Mouse (Mus musculus) heart, embryonic 13.5 days (tissue): ENCODE measurements around the gene Hapln2. TPM values are rescaled to one million over a fixed set of nuclear protein-coding genes. Genes with fewer than 3 reads are reported as not detected.

Source experiments
- ATAC-seq: fragments of 200-750 bp; cut with Nextera tagmentation; 2 replicates; pipeline ENCODE4 v1.8.0; 2017; ENCODE audit warnings: moderate TSS enrichment; ENCODE audit not compliant: insufficient number of reproducible peaks, low FRiP score, low TSS enrichment; ENCODE audit errors: extremely low read depth
- H3K27ac ChIP-seq: fragments of 300-500 bp; sonication (generic); replicated peaks from 2 replicates; pipeline ENCODE4 v1.5.1; 2015; ENCODE audit warnings: moderate library complexity, mild to moderate bottlenecking, inconsistent platforms
- H3K27me3 ChIP-seq: fragments of 300-500 bp; sonication (generic); replicated peaks from 2 replicates; pipeline ENCODE4 v1.6.1; 2015; ENCODE audit warnings: mild to moderate bottlenecking, inconsistent platforms
- H3K36me3 ChIP-seq: fragments of 300-500 bp; sonication (generic); 2 replicates; pipeline ENCODE4 v1.6.1; 2015; ENCODE audit warnings: mild to moderate bottlenecking, inconsistent platforms
- H3K4me1 ChIP-seq: fragments of 300-500 bp; sonication (generic); 2 replicates; pipeline ENCODE4 v1.6.1; 2015; ENCODE audit warnings: inconsistent platforms
- H3K4me2 ChIP-seq: fragments of 300-500 bp; sonication (generic); 2 replicates; pipeline ENCODE4 v1.6.1; 2015; ENCODE audit warnings: inconsistent platforms, mild to moderate bottlenecking, moderate library complexity
- H3K4me3 ChIP-seq: fragments of 300-500 bp; sonication (generic); 2 replicates; pipeline ENCODE4 v1.5.1; 2015; ENCODE audit warnings: moderate library complexity, mild to moderate bottlenecking, inconsistent platforms
- H3K9ac ChIP-seq: fragments of 300-500 bp; sonication (generic); 2 replicates; pipeline ENCODE4 v1.6.1; 2015; ENCODE audit warnings: inconsistent platforms, mild to moderate bottlenecking, moderate library complexity
- H3K9me3 ChIP-seq: fragments of 300-500 bp; sonication (generic); 2 replicates; pipeline ENCODE4 v1.6.1; 2016; ENCODE audit warnings: inconsistent platforms
- WGBS: fragments of 180-500 bp; shearing (Covaris S2); methylation state at CpG from one replicate; pipeline ENCODE4 v1.1.7; 2015; ENCODE audit warnings: mixed read lengths; 5-methylcytosine and 5-hydroxymethylcytosine counted together
- polyA plus RNA-seq: library from polyadenylated mRNA; unstranded; fragments of >200 nt; fragmentation: Nextera tagmentation; extraction: Ambion mirVana; gene quantifications from 2 replicates; pipeline ENCODE4 v1.2.1, GENCODE M21; 2015

Gene Hapln2
- polyA plus RNA-seq, 1 experiment from 2014 or later: not detected

DNA sequence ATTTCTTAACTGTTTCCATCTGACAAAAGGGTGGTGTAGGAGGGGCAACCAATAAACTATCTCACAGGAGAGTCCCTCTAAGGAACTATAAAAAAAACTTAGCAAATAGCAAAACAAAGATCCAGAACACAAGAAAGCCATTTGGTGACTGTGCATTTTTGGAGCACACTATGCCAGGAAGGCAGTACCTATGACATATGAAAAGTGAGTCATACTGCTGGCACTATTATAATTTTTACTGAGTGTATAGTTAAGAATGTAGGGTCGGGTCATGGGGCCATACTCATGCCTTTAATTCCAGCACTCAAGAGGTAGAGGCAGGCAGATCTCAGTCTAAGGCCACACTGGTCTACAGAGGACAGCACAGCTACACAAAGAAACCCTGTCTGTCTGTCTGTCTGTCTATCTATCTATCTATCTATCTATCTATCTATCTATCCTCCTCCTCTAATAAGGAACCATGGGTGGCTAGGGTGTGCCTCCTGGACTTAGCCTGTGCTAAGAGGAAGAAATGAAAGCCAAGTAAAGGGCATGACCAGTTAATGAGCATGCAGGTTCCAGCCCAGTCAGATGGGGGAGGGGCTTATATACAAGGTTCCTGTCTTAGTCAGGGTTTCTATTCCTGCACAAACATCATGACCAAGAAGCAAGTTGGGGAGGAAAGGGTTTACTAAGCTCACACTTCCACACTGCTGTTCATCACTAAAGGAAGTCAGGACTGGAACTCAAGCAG lies 8.3 kb upstream of the Hapln2 start:
- H3K36me3 ChIP-seq: no peaks in the 10 kb centered on the region
- H3K27me3 ChIP-seq: peaks cover 86% of the 10 kb centered on the region
- H3K9ac ChIP-seq: no peak overlapping the region
- H3K4me3 ChIP-seq: no peak overlapping the region
- no peaks in the 10 kb centered on the region for H3K9me3 ChIP-seq
- H3K27ac ChIP-seq: no peak overlapping the region
- H3K4me1 ChIP-seq: 0 out of 2 replicates have a peak, but pooled peaks cover 2% of the 10 kb centered on the region
- WGBS: 46% methylated on average over 1 of the region's 1 CpGs
- ATAC-seq: no peak
- H3K4me2 ChIP-seq: no peak overlapping the region

DNA sequence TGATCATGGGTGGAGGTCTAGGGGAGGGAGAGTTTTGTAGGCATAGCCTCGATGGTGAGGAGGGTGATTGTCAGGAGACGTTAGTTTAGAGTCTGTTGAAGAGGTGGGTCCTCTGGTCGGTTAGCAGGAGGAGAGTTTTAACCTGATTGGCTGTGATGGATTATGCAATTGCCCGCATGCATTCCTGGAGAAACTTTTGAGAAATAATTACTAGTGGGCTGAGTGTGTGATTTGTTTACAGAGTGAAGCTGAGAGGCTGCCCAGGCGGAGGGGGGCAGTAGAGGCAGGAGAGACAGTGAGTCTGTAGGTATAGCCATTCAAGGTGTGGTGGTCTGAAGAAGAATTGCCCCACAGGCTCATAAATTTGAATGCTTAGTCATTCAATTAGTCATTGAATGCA lies 6.1 kb upstream of the Hapln2 start:
- Histone ChIP-seq H3K36me3 (no peaks in the 10 kb centered on the region), H3K9ac (no peak overlapping the region), H3K4me2 (no peak overlapping the region), H3K4me1 (0 out of 2 replicates have a peak, but pooled peaks cover 6% of the 10 kb centered on the region), H3K4me3 (no peak overlapping the region), H3K27ac (no peak overlapping the region), H3K9me3 (peaks cover under 1% of the 10 kb centered on the region; the same call in 1 of the 2 replicates), H3K27me3 (peaks cover 86% of the 10 kb centered on the region)
- 51% methylated on average over 5 of the region's 5 CpGs for WGBS
- no peak for ATAC-seq

GRCm38 (mm10) chr3:88030608-88031395 lies 3.4 kb upstream of the Hapln2 start:
- Histone ChIP-seq H3K9me3 (peaks cover 9% of the 10 kb centered on the region), H3K4me3 (no peak overlapping the region), H3K4me2 (peak overlapping the region; percentile 28), H3K36me3 (no peaks in the 10 kb centered on the region), H3K9ac (0 out of 2 replicates have a peak overlapping the region, but pooled peaks have one; percentile 6), H3K4me1 (0 out of 2 replicates have a peak, but pooled peaks cover 6% of the 10 kb centered on the region), H3K27ac (no peak overlapping the region), H3K27me3 (peaks cover 87% of the 10 kb centered on the region)
- WGBS: 10% methylated on average over 19 of the region's 19 CpGs
- no peak for ATAC-seq

DNA sequence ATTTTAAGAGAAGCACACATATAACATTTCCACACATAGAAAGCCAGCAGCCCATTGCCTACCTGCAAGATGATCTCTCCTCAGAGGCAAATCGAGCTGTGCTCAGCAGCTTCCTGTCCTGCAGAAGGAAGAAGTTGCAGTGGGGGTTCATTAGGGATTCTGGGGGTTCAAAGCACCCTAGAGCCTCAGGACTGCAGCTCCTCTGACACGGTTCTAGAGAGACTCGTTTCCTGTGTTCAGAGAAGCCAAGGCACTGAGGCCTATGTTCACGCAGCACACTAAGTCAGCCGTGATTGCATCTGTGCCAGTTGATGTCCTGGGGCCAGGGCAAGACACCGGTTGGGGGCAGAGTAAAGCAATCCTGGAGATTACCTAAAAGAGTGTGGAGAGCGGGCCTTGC lies 560 bp downstream of the Hapln2 start:
- H3K36me3 ChIP-seq: no peaks in the 10 kb centered on the region
- H3K9me3 ChIP-seq: peaks cover 9% of the 10 kb centered on the region
- peaks cover 25% of the 10 kb centered on the region for H3K4me1 ChIP-seq
- ATAC-seq: no peak
- peaks cover 92% of the 10 kb centered on the region for H3K27me3 ChIP-seq
- H3K9ac ChIP-seq: no peak overlapping the region
- H3K4me3 ChIP-seq: no peak overlapping the region
- no peak overlapping the region for H3K4me2 ChIP-seq
- 50% methylated on average over 7 of the region's 7 CpGs for WGBS
- H3K27ac ChIP-seq: no peak overlapping the region

GRCm38 (mm10) chr3:88023192-88024074 lies 4.0 kb downstream of the Hapln2 start:
- ATAC-seq: peak; percentile 50

DNA sequence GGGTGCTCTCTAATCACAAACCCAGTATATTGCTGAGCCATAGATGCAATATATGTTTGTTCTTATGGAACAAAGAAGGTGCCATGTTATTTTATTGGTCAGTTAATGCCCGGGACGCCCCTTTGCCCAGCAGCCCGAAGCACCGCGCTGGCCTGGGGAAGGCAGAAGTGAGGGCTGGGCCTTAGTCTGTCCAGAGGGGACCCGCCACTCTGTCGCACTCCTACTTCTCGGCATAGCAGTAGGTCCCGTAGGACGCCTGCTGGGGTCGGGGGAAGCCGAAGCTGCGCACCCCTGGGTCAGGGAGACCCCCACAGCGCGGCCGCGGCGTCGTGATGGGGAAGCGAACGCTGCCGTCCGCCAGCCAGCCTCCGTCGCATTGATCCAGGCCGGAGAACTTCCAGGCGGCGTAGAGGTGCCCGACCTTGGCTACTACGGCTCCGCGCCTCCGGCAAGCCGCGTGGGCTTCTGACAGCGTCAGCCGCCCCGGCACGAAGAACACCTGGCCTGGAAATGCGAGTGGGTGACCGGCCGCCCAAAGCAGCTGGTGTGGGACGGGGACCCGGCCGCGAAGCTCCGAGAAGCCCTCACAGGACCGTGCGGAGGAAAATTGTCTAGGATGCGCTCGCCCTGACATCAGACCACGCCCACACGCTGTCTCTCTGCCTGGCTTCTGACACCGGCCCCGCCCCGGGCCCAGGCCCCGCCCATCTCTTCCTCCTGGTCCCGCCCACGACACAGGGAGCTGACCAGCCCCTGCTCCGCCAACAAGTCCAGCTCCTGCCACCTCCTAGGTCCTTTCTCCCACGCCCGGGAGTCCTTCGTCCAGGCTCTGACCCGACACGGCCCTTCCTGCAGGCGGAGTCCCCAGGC lies 4.8 kb downstream of the Hapln2 start:
- Histone ChIP-seq H3K36me3 (no peaks in the 10 kb centered on the region), H3K9ac (peak overlapping the region; percentile 67), H3K27ac (no peak overlapping the region), H3K9me3 (no peaks in the 10 kb centered on the region), H3K4me2 (peak overlapping the region; percentile 96), H3K4me1 (peaks cover 19% of the 10 kb centered on the region), H3K4me3 (peak overlapping the region; percentile 62), H3K27me3 (peaks cover 89% of the 10 kb centered on the region)
- ATAC-seq: peak; percentile 91
- 2% methylated on average over 66 of the region's 66 CpGs for WGBS

More at GRCm38 (mm10) chr3:88023192-88024074, 4.0 kb downstream of the Hapln2 start:
- Histone ChIP-seq H3K4me1 (peaks cover 19% of the 10 kb centered on the region), H3K9me3 (peaks cover 8% of the 10 kb centered on the region), H3K4me3 (peak overlapping the region; percentile 62), H3K4me2 (peak overlapping the region; percentile 96), H3K9ac (peak overlapping the region; percentile 67), H3K27me3 (peaks cover 90% of the 10 kb centered on the region), H3K27ac (no peak overlapping the region), H3K36me3 (no peaks in the 10 kb centered on the region)
- WGBS: 1% methylated on average over 81 of the region's 81 CpGs

- WGBS: 8% methylated on average over 6 of the region's 6 CpGs
- peaks cover 9% of the 10 kb centered on the region; the same call in 1 of the 2 replicates for H3K4me1 ChIP-seq
These were observed 16.6 kb downstream of the Hapln2 start for GRCm38 (mm10) chr3:88010634-88011265.

GRCm38 (mm10) chr3:88005822-88006786 lies 21.3 kb downstream of the Hapln2 start:
- Histone ChIP-seq H3K4me3 (no peak overlapping the region), H3K27ac (no peak overlapping the region), H3K4me2 (no peak overlapping the region), H3K9ac (no peak overlapping the region), H3K9me3 (no peaks in the 10 kb centered on the region), H3K4me1 (peaks cover 12% of the 10 kb centered on the region; the same call in 1 of the 2 replicates), H3K36me3 (no peaks in the 10 kb centered on the region), H3K27me3 (peaks cover 75% of the 10 kb centered on the region)
- WGBS: 61% methylated on average over 18 of the region's 18 CpGs
- ATAC-seq: no peak

More at GRCm38 (mm10) chr3:88010634-88011265, 16.6 kb downstream of the Hapln2 start:
- Histone ChIP-seq H3K36me3 (no peaks in the 10 kb centered on the region), H3K4me2 (no peak overlapping the region), H3K4me3 (no peak overlapping the region), H3K27me3 (peaks cover 48% of the 10 kb centered on the region), H3K9ac (no peak overlapping the region; the same call in 1 of the 2 replicates), H3K9me3 (no peaks in the 10 kb centered on the region), H3K27ac (no peak overlapping the region)
- no peak for ATAC-seq

GRCm38 (mm10) chr3:88002291-88002976 lies 24.9 kb downstream of the Hapln2 start:
- 0 out of 2 replicates have a peak overlapping the region, but pooled peaks have one; percentile 4 for H3K4me3 ChIP-seq
- WGBS: 3% methylated on average over 17 of the region's 17 CpGs

More at GRCm38 (mm10) chr3:88002291-88002976, 24.9 kb downstream of the Hapln2 start:
- H3K4me1 ChIP-seq: peaks cover 28% of the 10 kb centered on the region
- H3K27ac ChIP-seq: no peak overlapping the region
- H3K27me3 ChIP-seq: peaks cover 85% of the 10 kb centered on the region
- no peak overlapping the region for H3K4me2 ChIP-seq
- ATAC-seq: no peak
- H3K9ac ChIP-seq: no peak overlapping the region
- no peaks in the 10 kb centered on the region for H3K9me3 ChIP-seq
- H3K36me3 ChIP-seq: no peaks in the 10 kb centered on the region
